Mouse (Mus musculus) ovary, adult 18-20 months (tissue): ENCODE measurements around the gene Olfr808.

Experiments used
- DNase-seq: peaks from one replicate; pipeline ENCODE4 v3.0.0; 2022; ENCODE audit warnings: low spot score, mixed read lengths

Olfr808 gene

GRCm38 (mm10) chr10:129765182-129765581, at the start of gene Olfr808:
Olfr808 (plus strand) TSS chr10:129765482.
- no peak for DNase-seq

GRCm38 (mm10) chr10:129729275-129729674, 36.0 kb upstream of the Olfr808 start, which contains the start of gene Olfr805:
Olfr805 (minus strand) TSS chr10:129729375.
- DNase-seq = no peak

GRCm38 (mm10) chr10:129741821-129742220, 23.5 kb upstream of the Olfr808 start, which contains the start of gene Olfr806:
Olfr806 (minus strand) TSS chr10:129741921.
- DNase-seq = no peak

GRCm38 (mm10) chr10:129757693-129758092, 7.6 kb upstream of the Olfr808 start, which contains the start of gene Olfr807:
Olfr807 (minus strand) TSS chr10:129757793.
- no peak for DNase-seq

- DNase-seq = no peak
Measured at GRCm38 (mm10) chr10:129774338-129774737, 9.1 kb downstream of the Olfr808 start, which contains the start of gene Olfr809. Olfr809 (plus strand) TSS chr10:129774638.

GRCm38 (mm10) chr10:129778123-129778522, 12.8 kb downstream of the Olfr808 start:
- DNase-seq = no peak

- DNase-seq = no peak
Measured at GRCm38 (mm10) chr10:129794817-129795216, 29.5 kb downstream of the Olfr808 start, which contains the start of gene Olfr810. Olfr810 (minus strand) TSS chr10:129794917.

- no peak for DNase-seq
Measured at GRCm38 (mm10) chr10:129804296-129804695, 39.0 kb downstream of the Olfr808 start, which contains the start of gene Olfr811. Olfr811 (minus strand) TSS chr10:129804396.
